Mouse (Mus musculus) heart, embryonic 15.5 days (tissue): ENCODE data around the gene Efhc1. TPM values are rescaled to one million over a fixed set of nuclear protein-coding genes. Genes with fewer than 3 reads are reported as not detected.

Experiments
- ATAC-seq: fragments of 200-750 bp; cut with Nextera tagmentation; replicated peaks from 2 replicates; pipeline ENCODE4 v1.8.0; 2017; ENCODE audit warnings: low read depth, moderate TSS enrichment; ENCODE audit not compliant: insufficient number of reproducible peaks, insufficient read depth, low FRiP score
- H3K27ac ChIP-seq: fragments of 300-500 bp; sonication (generic); 2 replicates; pipeline ENCODE4 v1.5.1; 2015; ENCODE audit warnings: mild to moderate bottlenecking, inconsistent platforms
- H3K27me3 ChIP-seq: fragments of 300-500 bp; sonication (generic); 2 replicates; pipeline ENCODE4 v1.6.1; 2015; ENCODE audit warnings: inconsistent platforms
- H3K36me3 ChIP-seq: fragments of 300-500 bp; sonication (generic); 2 replicates; pipeline ENCODE4 v1.6.1; 2015; ENCODE audit warnings: mild to moderate bottlenecking, inconsistent platforms
- H3K4me1 ChIP-seq: fragments of 300-500 bp; sonication (generic); replicated peaks from 2 replicates; pipeline ENCODE4 v1.6.1; 2015; ENCODE audit warnings: inconsistent platforms
- H3K4me2 ChIP-seq: fragments of 300-500 bp; sonication (generic); 2 replicates; pipeline ENCODE4 v1.6.1; 2015; ENCODE audit warnings: inconsistent platforms, mild to moderate bottlenecking, moderate library complexity
- H3K4me3 ChIP-seq: fragments of 300-500 bp; sonication (generic); 2 replicates; pipeline ENCODE4 v1.5.1; 2015; ENCODE audit warnings: mild to moderate bottlenecking, inconsistent platforms
- H3K9ac ChIP-seq: fragments of 300-500 bp; sonication (generic); 2 replicates; pipeline ENCODE4 v1.6.1; 2015; ENCODE audit warnings: mild to moderate bottlenecking, inconsistent platforms
- H3K9me3 ChIP-seq: fragments of 300-500 bp; sonication (generic); replicated peaks from 2 replicates; pipeline ENCODE4 v1.6.1; 2016; ENCODE audit warnings: inconsistent platforms
- WGBS: fragments of 180-500 bp; shearing (Covaris S2); methylation state at CpG from one replicate; pipeline ENCODE4 v1.1.7; 2015; ENCODE audit warnings: mixed read lengths; 5-methylcytosine and 5-hydroxymethylcytosine counted together
- polyA plus RNA-seq: library from polyadenylated mRNA; unstranded; fragments of >200 nt; fragmentation: Nextera tagmentation; extraction: Ambion mirVana; gene quantifications from 2 replicates; pipeline ENCODE4 v1.2.1, GENCODE M21; 2015

The Efhc1 gene
- polyA plus RNA-seq, 1 experiment from 2014 or later: 1.6 TPM

DNA sequence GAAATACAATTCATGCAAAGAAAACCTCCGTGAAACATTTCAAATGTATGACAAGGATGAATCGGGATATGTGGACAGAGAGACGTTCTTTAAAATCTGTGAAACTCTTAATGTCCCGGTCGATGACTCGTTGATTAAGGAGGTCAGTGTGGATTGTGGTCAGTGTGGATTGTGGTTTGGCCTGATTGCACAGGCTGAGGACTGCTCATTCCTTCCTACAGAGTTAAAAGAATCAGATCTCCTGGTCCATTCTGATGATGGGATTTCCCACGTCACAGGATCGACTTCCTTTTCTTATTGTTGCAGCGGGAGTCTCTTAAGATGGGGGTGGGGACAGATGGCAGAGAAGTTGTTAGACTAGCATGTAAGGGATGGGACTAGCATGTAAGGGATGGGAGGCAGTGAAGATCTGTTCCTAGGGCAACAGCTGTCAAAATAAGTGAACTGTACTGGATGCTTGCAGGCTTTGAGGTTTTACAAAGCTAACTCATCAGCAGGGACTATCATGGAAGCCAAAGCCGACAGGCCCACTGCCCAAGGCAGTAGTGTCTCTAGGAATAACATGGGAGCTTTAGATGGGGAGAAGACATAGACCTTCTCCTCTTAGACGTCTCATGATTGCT, 38.1 kb downstream of the Efhc1 start:
- Histone ChIP-seq H3K27me3 (no peaks in the 10 kb centered on the region), H3K9ac (no peak overlapping the region), H3K4me2 (no peak overlapping the region), H3K27ac (no peak overlapping the region), H3K4me3 (no peak overlapping the region), H3K36me3 (no peaks in the 10 kb centered on the region), H3K4me1 (no peaks in the 10 kb centered on the region), H3K9me3 (no peaks in the 10 kb centered on the region)
- WGBS: 82% methylated on average over 11 of the region's 11 CpGs
- no peak for ATAC-seq

DNA sequence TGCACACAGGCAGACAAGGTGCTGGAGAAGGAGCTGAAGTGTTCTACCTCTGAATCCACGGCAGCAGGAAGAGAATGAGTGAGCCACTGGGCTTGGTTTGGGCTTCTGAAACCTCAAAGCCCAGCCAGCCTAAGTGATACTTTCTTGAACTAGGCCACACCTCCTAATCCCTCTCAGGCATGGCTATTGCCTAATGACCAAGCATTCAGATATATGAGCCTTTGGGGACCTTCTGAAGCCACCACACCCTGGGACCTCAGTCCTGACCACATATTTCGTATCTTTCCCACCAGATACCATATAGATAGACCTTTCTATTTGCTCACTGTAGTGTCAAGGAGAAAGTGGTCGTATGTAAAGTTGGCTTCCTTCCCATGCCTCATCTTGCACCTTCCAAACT, 42.3 kb downstream of the Efhc1 start:
- Histone ChIP-seq H3K9me3 (no peaks in the 10 kb centered on the region), H3K36me3 (no peaks in the 10 kb centered on the region), H3K9ac (no peak overlapping the region), H3K27me3 (no peaks in the 10 kb centered on the region), H3K4me1 (peaks cover 26% of the 10 kb centered on the region), H3K4me3 (no peak overlapping the region), H3K27ac (no peak overlapping the region), H3K4me2 (no peak overlapping the region)
- no peak for ATAC-seq
- WGBS: 68% methylated on average over 3 of the region's 3 CpGs

DNA sequence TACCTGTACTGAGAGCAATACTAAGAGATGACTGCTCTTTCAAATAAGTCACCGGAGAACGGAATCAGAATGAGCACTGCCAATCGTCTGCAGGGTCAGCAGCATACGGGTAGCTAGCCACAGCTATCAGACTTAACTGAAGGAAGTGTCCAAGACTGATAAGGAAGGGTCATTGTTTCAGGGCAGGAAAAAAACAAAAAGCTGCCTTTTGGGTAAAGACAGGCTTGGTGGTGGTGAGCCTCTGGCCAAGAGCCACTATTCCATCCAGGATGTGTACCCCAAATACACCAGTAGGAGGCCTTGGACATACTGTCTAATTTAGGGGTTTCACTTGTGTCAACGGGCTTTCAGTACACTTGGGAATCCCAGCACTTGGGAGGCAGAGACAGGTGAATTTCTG, 42.9 kb downstream of the Efhc1 start:
- H3K9ac ChIP-seq: no peak overlapping the region
- H3K9me3 ChIP-seq: no peaks in the 10 kb centered on the region
- H3K36me3 ChIP-seq: no peaks in the 10 kb centered on the region
- no peak overlapping the region for H3K27ac ChIP-seq
- H3K4me3 ChIP-seq: no peak overlapping the region
- no peak overlapping the region for H3K4me2 ChIP-seq
- 63% methylated on average over 5 of the region's 5 CpGs for WGBS
- peaks cover 26% of the 10 kb centered on the region for H3K4me1 ChIP-seq
- H3K27me3 ChIP-seq: no peaks in the 10 kb centered on the region
- ATAC-seq: no peak

DNA sequence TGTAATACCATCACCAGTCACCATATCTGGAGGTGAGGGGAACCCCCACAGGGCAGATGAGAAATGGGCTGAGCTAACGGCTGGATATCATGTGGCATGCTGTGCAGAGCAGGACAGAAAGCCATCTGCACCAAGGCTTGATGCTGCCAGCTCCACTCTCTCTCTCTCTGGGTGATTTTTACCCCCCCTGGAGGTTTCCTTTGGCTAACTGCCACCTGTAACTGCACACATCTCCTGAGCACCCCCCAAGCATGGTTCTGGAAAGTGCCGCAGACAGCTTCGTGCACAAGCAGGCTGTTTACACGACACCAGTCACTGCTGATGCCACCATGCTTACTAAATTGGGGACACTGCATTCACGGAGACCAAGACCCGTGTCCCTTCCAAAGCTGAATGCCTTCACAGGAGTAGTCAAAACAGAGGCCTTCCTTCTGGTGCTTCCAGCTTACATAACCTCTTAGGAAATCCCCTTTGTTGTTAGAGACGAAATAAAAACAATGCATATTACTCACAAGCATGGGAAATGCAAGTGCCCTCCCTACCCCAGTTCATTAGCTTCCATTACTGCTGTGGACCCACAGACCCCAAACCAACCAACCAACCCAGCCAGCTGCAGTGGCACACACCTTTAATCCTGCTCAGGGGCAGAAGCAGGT, 44.0 kb downstream of the Efhc1 start:
- peaks cover 7% of the 10 kb centered on the region; the same call in 1 of the 2 replicates for H3K36me3 ChIP-seq
- H3K27ac ChIP-seq: peak overlapping the region; percentile 29
- H3K27me3 ChIP-seq: no peaks in the 10 kb centered on the region
- 31% methylated on average over 7 of the region's 7 CpGs for WGBS
- H3K4me2 ChIP-seq: no peak overlapping the region
- H3K9ac ChIP-seq: no peak overlapping the region
- H3K4me3 ChIP-seq: no peak overlapping the region
- no peaks in the 10 kb centered on the region for H3K9me3 ChIP-seq
- peak; percentile 58 for ATAC-seq
- peaks cover 26% of the 10 kb centered on the region for H3K4me1 ChIP-seq

DNA sequence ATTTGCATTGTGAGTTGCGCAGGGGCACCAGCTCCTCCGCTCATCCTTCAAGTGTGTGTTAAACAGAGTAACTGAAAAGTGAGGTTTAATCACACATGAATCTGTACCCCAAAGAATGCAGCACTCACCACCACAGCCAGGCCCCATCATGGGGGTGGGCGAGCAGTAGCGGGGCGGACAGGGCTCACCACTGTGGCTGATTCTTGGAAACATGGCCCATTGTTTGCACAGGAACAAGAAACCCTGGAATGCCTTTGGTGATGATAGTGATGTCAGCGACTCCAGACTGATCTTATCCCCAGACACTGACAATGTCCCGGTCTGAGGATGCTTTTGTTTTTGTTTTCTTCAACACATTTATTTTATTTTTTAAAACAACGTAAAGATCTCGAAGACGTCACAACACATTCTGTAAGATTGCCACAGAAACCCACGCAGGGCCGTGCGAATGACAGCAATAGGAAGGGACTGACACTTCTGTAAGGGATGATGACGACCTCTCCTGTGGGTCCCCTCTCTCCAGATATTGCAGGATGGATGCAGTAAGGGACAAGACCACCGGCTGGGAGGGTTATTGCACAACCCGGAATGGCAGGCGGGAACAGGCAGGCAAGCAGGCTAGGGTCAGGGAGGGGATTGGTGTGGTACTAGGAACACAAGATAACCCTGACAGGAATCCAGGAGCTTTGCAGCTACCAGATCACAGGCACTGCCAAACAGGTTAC, 45.3 kb downstream of the Efhc1 start:
- Histone ChIP-seq H3K4me2 (no peak overlapping the region), H3K4me1 (peaks cover 26% of the 10 kb centered on the region), H3K9ac (no peak overlapping the region), H3K4me3 (no peak overlapping the region), H3K9me3 (no peaks in the 10 kb centered on the region), H3K27me3 (no peaks in the 10 kb centered on the region), H3K27ac (no peak overlapping the region), H3K36me3 (peaks cover 10% of the 10 kb centered on the region; the same call in 1 of the 2 replicates)
- 41% methylated on average over 17 of the region's 17 CpGs for WGBS
- ATAC-seq: no peak

DNA sequence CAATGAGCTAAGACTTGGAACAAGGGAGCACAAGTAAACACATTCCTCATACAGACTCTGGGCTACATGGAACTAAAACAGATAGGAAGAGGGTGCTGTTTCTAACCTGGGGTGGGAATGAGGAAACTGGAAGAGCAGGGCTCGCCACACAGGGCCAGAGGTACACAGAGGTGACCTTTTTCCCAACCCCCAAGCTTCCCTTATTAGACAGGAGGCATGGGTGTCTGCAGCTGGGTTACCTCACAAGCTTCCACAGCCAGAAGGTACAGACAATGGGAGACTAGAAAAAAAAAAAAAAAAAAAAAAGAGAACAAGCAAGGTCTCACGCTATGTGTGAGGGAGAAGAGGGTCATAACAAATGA, 45.9 kb downstream of the Efhc1 start:
- H3K27ac ChIP-seq: no peak overlapping the region
- 70% methylated on average over 2 of the region's 2 CpGs for WGBS
- H3K4me2 ChIP-seq: no peak overlapping the region
- no peak for ATAC-seq
- H3K9ac ChIP-seq: no peak overlapping the region
- H3K4me1 ChIP-seq: peaks cover 27% of the 10 kb centered on the region
- no peaks in the 10 kb centered on the region for H3K9me3 ChIP-seq
- no peaks in the 10 kb centered on the region for H3K27me3 ChIP-seq
- H3K36me3 ChIP-seq: peaks cover 10% of the 10 kb centered on the region; the same call in 1 of the 2 replicates
- no peak overlapping the region for H3K4me3 ChIP-seq

DNA sequence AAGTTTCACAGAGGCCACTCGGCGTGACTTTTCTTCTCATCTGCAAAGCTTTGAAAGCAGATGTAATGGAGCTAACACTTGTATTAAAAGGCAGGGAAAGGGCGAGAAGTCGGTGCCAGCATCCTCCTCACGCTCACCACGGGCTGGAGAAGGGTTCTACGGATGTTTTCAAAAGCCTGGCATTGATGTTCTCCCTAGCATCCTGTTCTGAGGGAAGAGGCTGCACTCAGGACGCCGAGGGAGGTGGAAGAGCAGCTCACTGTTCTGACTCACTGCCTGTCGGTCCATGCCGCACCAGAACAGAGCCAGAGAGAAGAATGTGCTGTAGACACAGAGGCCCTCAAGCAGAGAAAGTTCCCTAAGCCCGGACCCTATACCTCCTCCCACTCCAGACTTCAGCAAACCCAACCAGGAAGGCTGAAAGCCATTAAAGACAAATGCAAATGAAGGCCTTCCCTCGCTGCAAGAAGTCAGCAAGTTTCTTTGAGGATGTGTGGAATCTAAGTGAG, 46.5 kb downstream of the Efhc1 start:
- Histone ChIP-seq H3K36me3 (peaks cover 10% of the 10 kb centered on the region; the same call in 1 of the 2 replicates), H3K4me2 (no peak overlapping the region), H3K27me3 (no peaks in the 10 kb centered on the region), H3K9ac (no peak overlapping the region), H3K4me1 (peaks cover 34% of the 10 kb centered on the region), H3K4me3 (no peak overlapping the region), H3K9me3 (no peaks in the 10 kb centered on the region), H3K27ac (no peak overlapping the region)
- ATAC-seq: no peak
- 52% methylated on average over 13 of the region's 13 CpGs for WGBS

DNA sequence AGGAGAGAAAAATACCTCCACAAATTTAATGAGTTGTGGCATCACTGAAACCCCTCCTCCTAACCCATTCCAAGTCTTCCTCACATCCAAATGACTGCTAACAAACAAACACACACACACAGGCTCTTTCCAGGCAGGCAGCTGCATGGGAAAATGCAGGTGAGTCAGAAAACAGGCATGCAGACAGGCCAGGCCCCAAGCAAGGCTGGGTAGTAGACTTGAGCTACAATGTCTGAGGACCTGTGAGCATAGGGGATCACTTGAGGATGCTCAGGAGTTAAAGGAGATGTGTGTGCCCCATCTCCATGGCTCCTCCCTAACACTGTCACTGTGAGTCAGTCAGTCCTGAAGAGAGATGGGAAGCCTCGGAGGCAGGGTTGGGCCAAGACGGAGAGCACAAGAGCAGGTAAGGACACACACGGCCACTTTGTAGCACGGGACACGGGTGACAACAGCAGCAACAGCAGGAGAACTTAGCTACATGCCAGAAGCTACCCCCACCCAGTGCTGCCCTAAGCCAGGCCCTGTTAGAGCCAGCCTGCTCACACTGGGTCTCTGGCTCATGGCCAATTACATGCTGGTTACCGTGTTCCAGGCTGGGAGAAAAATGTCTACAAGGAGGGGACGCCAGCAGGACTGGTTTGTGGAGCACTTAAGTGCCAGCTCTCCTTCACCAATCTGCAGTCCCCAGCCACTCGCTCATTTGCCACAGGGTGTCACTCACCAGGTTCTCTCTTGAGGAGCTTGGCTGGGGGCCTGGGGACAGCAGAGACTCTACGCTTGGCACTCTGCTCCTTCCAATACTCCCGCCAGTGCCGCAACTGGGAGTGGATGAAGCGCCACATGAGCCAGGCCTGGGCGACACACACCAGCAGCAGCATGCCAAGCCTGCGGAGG, 51.1 kb downstream of the Efhc1 start:
- no peaks in the 10 kb centered on the region for H3K27me3 ChIP-seq
- H3K4me3 ChIP-seq: no peak overlapping the region
- WGBS: 70% methylated on average over 14 of the region's 14 CpGs
- peaks cover 15% of the 10 kb centered on the region for H3K36me3 ChIP-seq
- H3K4me1 ChIP-seq: peaks cover 15% of the 10 kb centered on the region
- ATAC-seq: peak; percentile 50; the same call in 1 of the 2 replicates
- H3K9ac ChIP-seq: no peak overlapping the region
- H3K9me3 ChIP-seq: no peaks in the 10 kb centered on the region
- H3K27ac ChIP-seq: no peak overlapping the region
- H3K4me2 ChIP-seq: no peak overlapping the region

DNA sequence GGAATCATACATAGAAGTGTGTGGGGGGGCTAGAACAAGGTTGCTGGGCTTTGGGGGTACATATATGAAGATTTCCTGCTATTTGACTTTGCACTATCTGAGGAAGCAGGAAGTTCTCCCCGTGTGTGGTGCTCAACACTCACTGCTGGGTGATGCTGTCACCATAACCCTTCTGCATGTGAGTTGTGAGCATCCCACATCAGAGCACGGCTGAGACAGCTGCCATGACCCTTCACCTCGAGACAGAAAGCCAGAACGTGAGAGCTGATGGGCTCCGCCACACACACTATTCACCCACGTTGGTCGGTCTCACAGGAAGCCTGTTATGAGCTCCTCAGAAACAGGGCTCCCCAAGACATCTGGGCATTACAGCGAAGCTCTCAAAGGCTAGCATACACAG, 53.2 kb downstream of the Efhc1 start:
- WGBS: 70% methylated on average over 8 of the region's 8 CpGs
- Histone ChIP-seq H3K27me3 (no peaks in the 10 kb centered on the region), H3K36me3 (peaks cover 15% of the 10 kb centered on the region), H3K4me2 (no peak overlapping the region), H3K9ac (no peak overlapping the region), H3K27ac (no peak overlapping the region), H3K9me3 (no peaks in the 10 kb centered on the region), H3K4me3 (no peak overlapping the region), H3K4me1 (peaks cover 12% of the 10 kb centered on the region)
- no peak for ATAC-seq

DNA sequence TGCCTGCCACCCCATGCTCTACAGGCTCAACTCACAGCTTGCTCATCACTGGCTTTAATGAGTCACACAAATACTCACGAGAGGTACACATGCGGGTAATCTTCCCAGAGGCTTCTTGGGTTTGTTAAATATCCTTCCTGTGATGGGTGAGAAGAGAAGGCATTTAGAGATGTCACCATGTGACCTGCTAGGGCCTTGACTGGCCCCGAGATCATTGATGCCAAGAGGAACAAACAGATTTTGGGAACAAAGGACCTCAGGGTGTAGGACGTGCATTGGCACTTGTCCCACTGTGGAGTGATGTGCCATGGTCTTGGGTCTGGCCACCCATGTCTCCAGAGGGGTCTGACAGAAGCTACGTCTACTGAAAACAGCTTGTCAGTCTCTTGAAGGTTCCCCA, 55.3 kb downstream of the Efhc1 start:
- WGBS: 87% methylated on average over 5 of the region's 5 CpGs
- no peak overlapping the region for H3K4me2 ChIP-seq
- H3K36me3 ChIP-seq: peaks cover 5% of the 10 kb centered on the region; the same call in 1 of the 2 replicates
- no peak overlapping the region for H3K27ac ChIP-seq
- H3K9me3 ChIP-seq: no peaks in the 10 kb centered on the region
- H3K9ac ChIP-seq: no peak overlapping the region
- no peaks in the 10 kb centered on the region for H3K27me3 ChIP-seq
- no peak overlapping the region for H3K4me3 ChIP-seq
- ATAC-seq: no peak
- H3K4me1 ChIP-seq: peaks cover 19% of the 10 kb centered on the region
